Mouse (Mus musculus): ENCODE measurements around the gene 4921504E06Rik.

DNA sequence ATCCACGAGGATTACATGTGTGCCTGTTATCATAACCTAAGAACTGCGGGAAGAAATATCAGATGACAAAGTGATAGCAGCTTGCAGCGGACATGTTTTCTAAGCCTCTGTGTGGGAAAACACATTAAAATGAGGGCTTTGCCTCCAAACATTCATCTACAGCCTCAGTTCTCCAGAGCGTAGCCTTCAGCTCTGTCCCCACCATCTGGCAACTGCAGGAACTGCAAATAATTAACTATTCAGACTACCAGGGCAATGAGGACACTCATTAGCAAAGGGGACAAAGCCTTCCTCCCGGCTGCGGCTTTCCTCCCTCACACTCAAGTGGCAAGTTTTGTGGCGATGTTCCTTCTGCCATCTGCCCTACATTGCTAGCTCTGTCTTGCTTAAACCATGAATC, 33.9 kb downstream of the 4921504E06Rik start:
- peak; percentile 63 for TF ChIP-seq CTCF (conservative IDR thresholded peaks at IDR 0.05; ENCODE audit: low read length)
- TF ChIP-seq NANOG (IDR thresholded peaks at IDR 0.05; ENCODE audit: borderline replicate concordance, low read length) = no peak
- TF ChIP-seq POU5F1 (IDR thresholded peaks at IDR 0.05; ENCODE audit: borderline replicate concordance, low read length) = no peak
